Mouse (Mus musculus) retina, adult 2 months (tissue): Measurements from ENCODE around the gene Erp27.

ENCODE experiments used
- DNase-seq: peaks from one replicate; pipeline ENCODE4 v3.0.0-alpha.2; 2012; ENCODE audit warnings: low read depth, low spot score

Gene Erp27

DNA sequence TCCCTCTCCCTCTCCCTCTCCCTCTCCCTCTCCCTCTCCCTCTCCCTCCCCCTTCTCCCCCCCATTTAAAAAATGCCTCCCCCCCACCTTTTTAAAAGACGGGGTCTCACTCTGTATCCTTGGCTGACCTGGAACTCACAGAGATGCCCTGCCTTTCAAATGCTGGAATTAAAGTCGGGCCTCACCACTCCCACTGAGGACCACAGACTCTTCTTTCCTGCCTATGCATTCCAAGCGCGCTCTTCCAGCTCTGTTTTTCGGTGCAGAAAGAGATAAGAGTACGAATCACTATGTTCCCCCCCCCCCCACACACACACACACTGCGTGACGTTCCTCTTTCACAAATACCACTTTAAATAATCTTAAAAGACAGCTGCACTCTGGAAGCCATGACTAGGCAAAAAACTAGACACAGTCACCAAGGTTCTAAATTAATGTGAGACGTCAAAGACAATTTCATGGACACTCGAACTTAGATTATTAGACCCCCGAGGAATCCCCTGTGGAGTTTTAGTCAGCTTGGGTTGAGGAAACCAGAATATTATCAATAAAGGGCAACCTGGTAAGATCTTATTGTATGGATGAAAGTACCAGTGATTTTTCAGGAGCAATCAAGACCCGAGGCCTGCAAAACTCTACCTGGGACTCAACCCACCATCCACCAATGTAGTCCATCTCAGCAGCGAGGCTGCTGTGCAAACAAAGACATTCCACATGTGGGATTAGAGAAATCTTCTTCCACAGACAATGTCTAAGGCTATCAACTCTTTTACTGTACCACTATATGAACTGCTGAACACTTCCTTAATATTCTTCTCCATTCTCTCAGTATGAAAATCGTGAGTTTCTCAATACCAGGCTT is 17.6 kb upstream of the Erp27 start:
- DNase-seq, result no peak

DNA sequence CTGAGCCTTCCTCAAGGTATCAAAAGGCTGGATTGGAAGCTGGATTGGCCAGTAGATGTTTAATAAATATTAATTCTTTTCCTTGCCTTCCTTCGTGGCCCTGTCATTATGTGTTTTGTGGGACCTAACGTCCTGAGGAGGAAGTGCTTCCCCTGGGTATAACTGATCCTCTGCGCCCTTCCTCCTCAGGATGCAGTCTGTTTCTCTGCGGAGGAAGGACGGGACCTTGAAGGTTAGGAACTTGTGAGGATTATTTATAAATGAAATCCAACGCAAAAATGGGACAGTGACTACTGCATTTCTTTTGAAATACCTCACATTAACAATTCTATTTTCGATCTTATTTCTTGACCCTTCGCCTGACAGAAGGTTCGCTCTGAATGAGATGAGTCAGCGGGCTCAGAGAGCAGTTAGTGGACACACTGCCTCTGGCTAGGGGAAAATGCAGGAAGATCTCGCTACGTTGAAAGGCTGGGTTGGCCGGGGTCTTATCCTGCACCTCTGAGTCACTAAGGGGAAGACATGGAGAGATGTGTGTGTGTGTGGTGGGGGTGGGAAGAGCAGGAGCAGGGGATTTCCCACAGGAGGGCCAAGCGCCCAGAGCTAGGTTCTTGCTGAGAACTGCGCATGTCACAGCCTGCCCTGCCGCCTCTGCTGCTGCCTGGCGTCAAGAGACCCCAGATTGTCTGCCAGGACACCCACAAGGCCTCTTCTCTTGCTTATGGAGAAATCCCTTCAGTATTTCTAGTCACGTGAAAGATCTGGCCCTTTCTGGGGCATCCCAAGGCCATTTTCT is 16.5 kb upstream of the Erp27 start:
- no peak for DNase-seq

DNA sequence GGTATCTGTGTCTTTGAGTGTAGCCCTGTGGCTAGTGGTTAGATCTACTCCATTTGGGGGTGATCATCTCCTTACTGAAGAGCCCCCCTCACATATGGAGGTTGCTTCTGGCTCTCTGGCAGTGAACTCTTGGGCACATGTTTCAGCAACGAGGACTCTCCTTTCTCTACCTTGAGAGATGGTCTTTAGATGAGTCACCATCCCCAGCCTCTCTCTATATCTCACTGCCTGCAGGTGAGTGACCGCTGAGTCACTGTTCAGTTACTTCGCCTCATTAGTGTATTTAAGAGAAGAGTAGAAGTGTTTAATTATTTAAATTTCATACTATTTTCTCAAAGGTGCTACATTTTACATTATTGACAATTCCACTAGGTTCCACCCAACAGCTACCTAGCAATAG is 15.1 kb upstream of the Erp27 start:
- no peak for DNase-seq

DNA sequence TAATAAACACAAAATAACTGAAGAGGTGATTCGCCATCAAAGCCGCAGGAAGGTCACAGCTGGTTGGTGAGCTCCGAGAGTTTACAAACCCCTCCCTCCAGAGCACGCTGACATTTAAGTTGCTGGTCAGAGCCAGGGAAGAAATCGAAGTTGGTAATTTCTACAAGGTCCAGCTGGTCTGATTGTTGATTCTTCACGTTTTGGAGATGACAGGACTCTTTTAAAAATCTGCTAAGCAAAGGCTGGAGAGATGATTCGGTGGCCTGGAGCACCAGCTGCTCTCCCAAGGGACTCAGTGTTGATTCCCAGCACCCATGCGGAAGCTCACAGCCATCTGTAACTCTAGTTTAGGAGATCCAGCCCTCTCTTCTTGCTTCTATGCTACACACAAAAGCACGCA is 14.4 kb upstream of the Erp27 start:
- DNase-seq, result no peak

DNA sequence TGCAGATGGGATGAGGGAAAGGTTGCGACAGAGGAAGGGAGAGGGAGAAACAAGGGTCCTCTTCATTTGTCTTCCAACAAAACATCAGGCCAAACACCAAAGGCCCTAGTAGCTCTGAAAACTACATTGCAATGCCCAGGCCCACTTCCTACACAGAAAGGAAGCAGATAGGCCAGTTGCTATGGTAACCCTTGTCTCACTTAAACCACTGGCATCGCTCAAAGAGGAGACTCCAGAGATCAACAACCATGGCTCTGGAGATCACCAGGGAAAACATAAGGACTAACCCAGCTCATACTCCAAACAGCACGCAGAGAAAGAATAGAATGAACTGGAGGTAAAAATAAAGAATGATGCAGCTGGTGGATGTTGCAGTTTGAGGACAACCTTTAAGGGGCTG is 13.3 kb upstream of the Erp27 start:
- no peak for DNase-seq

DNA sequence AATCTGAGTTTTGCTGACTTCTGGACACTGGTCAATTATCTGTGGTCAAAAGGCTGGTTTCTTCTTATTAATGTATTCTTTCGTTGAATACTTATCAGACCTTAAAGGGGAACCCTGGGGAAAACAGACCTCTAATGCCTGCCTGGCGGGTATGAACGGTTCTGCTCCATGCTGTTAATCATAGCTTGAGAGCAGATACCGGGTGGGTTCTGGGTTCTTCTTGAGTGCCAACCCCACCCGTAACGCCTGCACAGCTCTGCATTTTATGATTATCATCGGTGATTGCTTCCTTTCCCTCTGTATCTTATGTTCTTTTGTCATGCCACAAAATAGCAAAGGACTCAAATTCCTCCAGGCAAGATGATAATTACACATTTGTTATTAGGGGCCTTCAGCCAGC is 12.1 kb upstream of the Erp27 start:
- no peak for DNase-seq

DNA sequence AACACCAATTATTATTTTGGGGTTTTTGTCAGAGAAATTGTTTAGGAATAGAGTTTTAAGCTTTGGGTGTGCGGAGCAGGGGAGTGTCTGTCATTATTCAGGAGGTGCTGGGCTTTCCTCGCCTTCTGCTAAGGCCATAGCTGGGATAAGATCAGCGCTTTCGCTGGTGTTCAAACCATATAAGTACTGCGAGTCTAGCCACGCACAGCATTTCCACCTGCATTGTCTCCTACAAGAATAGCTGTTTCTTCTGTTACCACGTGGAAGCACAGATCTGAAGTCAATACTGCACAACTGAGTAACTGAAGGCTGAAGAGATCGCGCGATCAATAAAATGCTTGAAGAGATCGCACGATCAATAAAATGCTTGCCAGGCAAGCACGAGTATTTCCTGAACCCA is 9.3 kb upstream of the Erp27 start:
- DNase-seq, result no peak

DNA sequence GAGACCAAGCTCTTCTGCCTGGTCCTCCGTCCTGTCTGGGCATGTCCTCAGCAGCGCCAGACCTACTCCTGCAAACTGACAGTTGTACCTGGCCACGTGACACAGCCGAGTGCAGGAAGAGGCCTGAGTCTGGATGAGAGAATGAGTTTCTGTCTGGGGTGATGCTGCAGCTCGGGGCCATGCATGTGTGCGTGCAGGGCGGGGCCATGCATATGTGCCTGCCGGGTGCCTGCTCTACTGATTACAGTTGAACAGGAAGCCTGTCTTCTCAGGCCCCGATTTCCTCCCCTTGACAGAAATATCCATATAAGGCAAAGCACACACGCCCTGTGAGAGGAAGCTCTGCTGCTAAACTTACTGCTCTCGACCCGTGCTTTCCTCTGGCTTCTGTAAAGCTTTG is 8.7 kb upstream of the Erp27 start:
- DNase-seq, result no peak

DNA sequence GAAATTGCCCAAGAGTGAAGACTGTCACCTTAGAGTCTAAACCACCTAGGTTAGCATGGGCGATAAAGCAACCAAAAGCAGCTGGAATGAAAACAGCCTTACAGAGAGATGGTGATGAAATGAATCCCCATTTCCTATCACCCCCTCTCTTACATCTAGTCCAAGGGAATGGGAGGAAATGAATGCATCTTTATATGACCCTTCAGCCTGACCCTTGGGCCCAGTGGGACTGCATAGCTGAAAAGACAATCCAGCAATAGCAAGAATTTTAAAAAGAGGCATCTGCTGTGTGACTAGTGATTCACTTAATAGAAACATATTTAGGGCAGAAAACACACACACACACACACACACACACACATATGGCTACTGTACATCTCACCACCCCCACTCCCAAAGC is 5.6 kb upstream of the Erp27 start:
- no peak for DNase-seq

DNA sequence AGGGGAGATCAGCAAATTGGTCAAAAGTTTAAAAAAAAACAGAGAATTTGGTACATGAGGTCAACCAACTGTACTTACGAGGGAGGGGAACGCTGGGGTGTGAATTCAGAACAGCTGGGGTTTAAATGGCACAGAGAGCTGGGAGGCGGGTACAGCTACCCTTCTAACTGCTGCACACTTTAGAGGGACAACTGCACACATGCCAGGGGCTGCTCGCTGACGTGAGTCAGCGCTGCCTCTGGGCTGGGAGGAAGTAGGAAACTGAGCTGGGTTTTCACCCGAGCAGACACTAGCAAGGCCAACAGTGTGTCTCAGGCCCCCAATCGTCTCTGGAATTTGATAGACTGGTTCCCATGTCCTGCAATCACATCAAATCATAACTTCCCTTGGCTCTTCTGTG is 3.1 kb upstream of the Erp27 start:
- no peak for DNase-seq

DNA sequence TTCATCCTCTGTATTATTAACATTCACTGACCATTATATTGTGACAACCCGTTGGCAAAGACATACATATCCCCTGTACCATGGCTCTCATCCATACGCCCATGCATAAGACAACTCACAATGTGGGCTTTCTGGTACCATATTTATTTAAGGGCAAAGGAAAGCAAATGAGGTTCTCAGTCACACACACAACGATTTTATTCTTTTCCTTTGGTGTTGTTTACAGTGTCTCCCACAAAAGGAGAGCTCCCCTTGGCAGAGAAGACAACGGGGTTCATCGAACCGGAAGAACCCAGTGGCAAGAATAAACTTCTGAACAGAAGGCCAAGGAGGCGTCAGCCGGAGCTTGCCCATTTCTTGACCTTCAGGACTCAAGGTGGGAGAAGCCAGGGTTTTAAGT is 1.6 kb upstream of the Erp27 start, which contains the start of gene Pde6h:
Gene Pde6h (plus strand): TSS at position 301 of the 400 bp plus-strand sequence.
- no peak for DNase-seq

DNA sequence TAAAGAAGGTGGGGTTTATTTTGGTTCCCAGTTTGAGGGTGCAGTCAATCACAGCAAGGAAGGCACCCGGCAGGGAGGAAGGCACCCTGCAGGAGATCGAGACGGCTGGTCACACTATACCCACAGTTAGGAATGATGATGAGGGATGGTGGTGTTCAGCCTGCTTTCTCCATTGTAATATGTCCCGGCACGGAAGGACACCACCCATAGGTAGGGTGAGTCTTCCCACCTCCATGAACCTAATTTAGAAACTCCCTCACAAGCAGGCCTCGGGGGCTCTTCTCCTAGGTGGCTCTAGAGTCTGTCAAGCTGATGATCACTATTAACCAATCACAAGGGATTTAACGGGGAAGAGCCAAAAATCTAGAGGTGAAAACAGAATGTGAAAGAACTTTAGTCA is 891 bp upstream of the Erp27 start:
- no peak for DNase-seq

DNA sequence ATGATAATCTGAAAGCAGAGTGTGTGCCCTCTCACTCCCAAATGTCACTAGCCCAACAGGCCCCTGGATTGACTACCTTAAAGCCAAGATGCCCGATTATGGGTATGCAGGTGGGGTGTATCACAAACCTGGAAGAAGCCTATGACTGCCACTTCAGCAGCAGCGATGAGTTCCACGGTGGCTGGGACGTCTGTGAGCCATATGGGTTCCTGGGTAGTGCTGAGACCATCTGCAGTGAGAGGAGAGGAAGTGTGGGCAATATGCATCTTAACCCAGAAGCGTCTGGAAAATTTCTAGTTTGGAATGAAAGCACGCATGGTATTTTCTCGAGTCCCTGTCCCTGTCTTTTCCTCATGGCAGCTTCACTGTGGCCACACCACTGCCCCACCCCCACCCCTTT is 379 bp downstream of the Erp27 start:
- DNase-seq, result no peak

DNA sequence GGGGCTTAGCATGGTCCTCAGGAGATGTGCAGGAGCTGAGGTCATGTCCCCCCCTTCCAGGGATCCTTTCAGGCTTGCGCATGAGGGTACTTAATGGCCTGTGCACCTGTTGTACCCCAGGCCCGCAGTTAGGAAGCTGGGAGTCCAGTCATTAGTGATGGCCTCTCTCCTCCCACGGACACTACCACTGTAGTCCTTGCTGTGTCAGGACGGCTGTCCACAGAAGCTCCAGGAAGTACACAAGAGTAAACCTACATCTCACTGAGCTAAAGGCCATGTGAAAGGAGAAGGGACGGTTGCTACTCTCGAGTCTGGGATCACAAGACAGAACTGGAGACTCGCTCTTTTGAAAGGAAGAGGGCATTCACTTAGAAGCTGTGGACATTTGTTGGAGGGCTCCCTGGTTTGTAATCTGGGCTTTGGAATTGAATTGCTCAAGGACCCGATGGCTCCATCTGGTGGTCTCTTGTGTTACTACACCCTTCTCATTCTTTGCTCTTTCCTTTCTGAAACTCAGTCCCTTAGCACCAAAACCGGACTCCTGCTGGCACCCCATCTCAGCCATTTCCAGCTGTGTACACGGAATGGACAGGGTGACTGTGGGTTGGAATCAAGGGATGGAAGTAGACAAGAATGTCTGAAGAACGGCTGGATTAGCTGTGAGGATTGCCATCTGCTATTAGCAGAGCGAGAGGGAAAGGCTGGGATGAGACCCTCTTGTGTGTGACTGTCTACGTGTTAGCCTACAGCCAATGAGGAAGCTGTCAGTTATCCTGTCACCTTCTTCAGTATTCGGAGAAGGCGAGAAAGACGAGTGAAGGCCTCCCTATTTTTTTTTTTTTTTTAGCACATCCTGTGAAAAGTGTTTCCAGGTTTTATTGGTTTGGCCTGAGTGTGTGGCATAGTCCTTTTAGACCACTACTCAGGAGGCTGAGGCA is 1.4 kb downstream of the Erp27 start:
- DNase-seq, result peak; percentile 46

DNA sequence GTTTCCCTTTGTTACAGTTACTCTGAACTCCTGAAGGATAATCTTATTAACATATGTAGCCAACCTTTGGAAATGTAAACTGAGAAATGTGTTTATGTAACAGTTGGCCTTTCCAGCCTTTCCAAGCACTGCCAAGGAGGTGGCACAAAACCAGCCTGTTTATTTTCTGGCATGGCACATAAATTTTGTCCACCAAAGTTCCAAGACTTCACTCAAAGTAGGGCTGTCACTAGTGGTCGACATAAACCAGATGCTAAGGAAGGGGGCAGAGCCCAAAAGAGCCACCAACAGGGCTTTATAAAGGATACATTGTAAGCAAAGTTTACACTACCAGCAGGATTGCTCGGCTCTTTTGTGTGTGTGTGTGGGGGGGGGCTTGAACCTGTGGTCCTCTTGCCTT is 4.1 kb downstream of the Erp27 start:
- no peak for DNase-seq

DNA sequence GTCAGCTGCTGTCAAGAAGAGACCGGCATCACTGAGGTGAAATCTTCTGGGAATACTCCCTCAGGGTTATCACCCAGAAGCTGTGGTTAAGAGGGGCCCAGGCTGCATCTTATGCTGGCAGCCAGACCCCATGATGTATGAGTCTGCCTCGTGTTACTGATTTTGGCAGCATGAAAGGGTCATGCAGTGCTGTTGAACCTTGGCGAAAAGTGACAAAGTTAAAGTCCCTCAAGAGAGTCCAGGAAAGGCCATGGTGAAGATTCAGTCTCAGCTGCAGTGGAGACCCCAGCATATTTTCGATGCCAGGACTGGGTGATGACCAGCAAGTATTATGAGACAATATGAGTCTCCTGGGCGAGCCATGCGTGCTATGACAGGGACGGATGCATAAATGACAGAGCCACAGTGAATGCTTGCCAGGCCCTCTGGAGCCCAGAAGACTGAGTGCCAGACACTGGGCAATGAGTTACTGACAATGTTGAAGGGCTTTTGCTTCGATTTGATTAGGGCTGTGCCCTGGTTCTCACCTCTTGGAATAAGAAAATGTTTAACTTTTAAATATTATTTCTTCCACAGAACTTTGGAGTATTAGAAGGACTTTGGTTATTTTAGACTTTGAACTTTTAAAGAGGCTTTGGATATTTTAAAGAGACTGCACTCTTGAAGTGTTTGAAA is 6.1 kb downstream of the Erp27 start:
- DNase-seq, result no peak

DNA sequence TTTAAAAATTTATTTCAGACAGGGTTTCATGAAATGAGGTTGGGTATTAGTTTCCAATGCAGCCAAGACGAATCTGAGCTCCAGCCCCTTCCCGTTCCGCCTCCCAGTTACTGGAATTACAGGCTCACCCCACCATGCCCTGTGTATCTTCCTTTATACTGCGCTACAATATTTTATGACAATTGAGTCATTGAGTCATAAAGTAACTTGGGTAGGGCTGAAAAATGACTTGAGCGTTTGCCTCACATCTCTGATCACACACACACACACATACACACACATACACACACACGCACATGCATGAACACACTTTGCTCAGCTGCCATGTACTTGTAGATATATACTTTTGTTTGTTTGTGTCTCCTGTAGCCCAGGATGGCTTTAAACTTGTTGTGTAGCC is 7.7 kb downstream of the Erp27 start:
- no peak for DNase-seq

DNA sequence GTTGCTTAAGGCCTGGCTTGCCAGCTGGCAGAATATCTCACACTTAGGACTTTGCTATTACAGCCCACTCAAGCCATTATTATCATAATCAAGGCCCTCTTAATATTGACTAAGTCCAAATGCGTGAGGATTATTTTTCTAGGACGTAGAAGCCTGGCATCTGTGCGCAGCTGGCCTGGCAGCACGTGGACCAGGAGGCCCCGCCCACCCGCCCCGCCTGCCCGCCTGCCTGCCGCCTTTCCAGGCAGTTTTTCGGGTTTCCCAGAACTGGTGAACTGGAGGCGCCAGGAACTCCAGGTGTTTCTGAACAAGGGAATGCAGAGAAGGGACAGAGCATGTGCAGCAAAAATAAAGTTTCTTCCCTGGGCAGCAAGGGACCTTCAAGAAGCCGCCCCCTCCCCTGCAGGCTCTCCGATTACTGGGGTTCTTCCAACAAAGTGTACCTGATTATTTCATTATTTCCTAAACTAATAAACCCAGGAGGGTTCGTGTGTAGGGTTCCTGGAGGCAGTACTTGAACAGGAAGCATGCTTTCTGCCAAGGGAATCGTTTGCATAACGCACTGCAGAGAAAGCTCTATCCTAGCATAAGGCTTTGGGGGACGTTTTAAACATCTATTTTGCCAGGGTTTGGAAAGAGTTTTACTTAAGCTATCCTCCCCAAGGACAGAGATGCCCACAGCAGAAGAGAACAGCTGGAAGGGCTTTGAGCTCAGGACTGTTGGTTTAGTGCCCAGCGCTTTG is 8.4 kb downstream of the Erp27 start:
- peak; percentile 9 for DNase-seq

DNA sequence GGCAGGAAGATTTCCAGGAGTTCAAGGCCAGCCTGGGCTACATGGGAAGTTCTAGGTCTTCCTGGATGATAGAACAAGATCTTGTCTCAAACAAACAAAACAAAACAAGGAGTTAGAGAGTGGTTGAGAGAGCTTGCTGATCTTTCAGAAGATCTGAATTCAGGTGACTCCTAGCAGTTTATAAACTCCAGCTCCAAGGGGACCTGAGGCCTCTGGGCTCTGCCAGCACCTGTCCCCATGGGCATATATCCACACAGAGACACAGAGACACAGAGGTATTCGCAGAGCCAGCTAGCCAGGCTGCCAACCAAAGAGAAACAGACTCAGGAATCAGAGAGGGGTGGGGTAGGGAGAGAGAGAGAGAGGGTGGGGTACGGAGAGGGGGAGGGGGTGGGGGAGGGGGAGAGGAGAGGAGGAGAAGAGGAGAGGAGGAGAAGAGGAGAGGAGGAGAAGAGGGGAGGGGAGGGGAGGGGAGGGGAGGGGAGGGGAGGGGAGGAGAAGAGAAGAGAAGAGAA is 9.2 kb downstream of the Erp27 start:
- DNase-seq, result no peak

DNA sequence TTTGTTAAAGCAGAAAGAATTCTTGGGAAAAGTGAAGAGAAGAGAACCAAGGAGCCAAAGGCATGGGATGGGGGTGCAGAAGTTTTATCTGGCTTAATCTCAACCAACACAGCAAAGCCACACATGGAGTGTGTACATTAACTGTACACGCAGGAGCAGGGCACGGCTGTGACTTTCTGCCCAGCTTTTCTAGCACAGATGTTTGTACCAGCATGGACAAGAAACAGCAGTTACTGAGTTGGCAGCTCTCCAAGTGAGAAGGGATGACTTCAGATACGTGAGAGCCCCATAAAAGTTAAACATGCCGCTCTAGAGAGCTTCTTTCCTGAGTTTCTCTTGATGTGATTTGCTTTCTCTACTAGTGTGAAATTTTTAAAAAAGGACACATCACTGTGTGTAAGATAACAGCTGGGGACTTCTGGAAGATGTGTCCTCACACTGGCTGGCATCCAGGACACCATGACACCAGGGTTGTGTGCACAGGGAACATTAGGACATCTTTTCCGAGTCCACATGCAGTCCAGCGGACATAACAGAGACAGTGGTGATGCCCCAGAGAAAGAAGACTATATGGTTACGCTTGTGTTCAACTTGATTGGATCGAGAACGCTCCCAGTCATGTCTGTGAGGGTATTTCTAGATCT is 11.6 kb downstream of the Erp27 start:
- DNase-seq, result no peak
